Mouse (Mus musculus) liver, embryonic 12.5 days (tissue): ENCODE data around the gene Svs2. TPM values are rescaled to one million over a fixed set of nuclear protein-coding genes. Genes with fewer than 3 reads are reported as not detected.

Experiments
- ATAC-seq: fragments of 200-750 bp; cut with Nextera tagmentation; 2 replicates; pipeline ENCODE4 v1.8.0; 2017; ENCODE audit warnings: moderate number of reproducible peaks, mild to moderate bottlenecking, moderate library complexity
- H3K27ac ChIP-seq: fragments of 300-500 bp; sonication (generic); 2 replicates; pipeline ENCODE4 v1.5.1; 2016; ENCODE audit warnings: mild to moderate bottlenecking
- H3K27me3 ChIP-seq: fragments of 300-500 bp; sonication (generic); replicated peaks from 2 replicates; pipeline ENCODE4 v1.6.1; 2016; ENCODE audit warnings: mild to moderate bottlenecking, moderate library complexity
- H3K36me3 ChIP-seq: fragments of 300-500 bp; sonication (generic); 2 replicates; pipeline ENCODE4 v1.6.1; 2016; ENCODE audit warnings: mild to moderate bottlenecking, moderate library complexity
- H3K4me1 ChIP-seq: fragments of 300-500 bp; sonication (generic); 2 replicates; pipeline ENCODE4 v1.6.1; 2016
- H3K4me2 ChIP-seq: fragments of 300-500 bp; sonication (generic); 2 replicates; pipeline ENCODE4 v1.6.1; 2016; ENCODE audit warnings: mild to moderate bottlenecking, moderate library complexity
- H3K4me3 ChIP-seq: fragments of 300-500 bp; sonication (generic); 2 replicates; pipeline ENCODE4 v1.5.1; 2016; ENCODE audit warnings: mild to moderate bottlenecking, moderate library complexity
- H3K9ac ChIP-seq: fragments of 300-500 bp; sonication (generic); 2 replicates; pipeline ENCODE4 v1.6.1; 2016; ENCODE audit warnings: mild to moderate bottlenecking, moderate library complexity
- H3K9me3 ChIP-seq: fragments of 300-500 bp; sonication (generic); replicated peaks from 2 replicates; pipeline ENCODE4 v1.6.1; 2016; ENCODE audit warnings: mild to moderate bottlenecking, moderate library complexity
- WGBS: fragments of 180-500 bp; shearing (Covaris S2); methylation state at CpG from one replicate; pipeline ENCODE4 v1.1.7; 2016; ENCODE audit not compliant: insufficient replicate concordance; 5-methylcytosine and 5-hydroxymethylcytosine counted together
- polyA plus RNA-seq: library from polyadenylated mRNA; unstranded; fragments of >200 nt; fragmentation: Nextera tagmentation; extraction: Ambion mirVana; gene quantifications from 2 replicates; pipeline ENCODE4 v1.2.1, GENCODE M21; 2016

Svs2 gene
- polyA plus RNA-seq, 1 experiment from 2014 or later: not detected

- Histone ChIP-seq H3K27ac (no peak overlapping the region), H3K36me3 (no peaks in the 10 kb centered on the region), H3K9me3 (0 out of 2 replicates have a peak, but pooled peaks cover 4% of the 10 kb centered on the region), H3K4me3 (no peak overlapping the region), H3K9ac (no peak overlapping the region), H3K4me2 (no peak overlapping the region), H3K27me3 (no peaks in the 10 kb centered on the region), H3K4me1 (no peaks in the 10 kb centered on the region)
- no peak for ATAC-seq
- 74% methylated on average over 5 of the region's 5 CpGs for WGBS
Measured at GRCm38 (mm10) chr2:164196700-164196990, 41.6 kb downstream of the Svs2 start.

GRCm38 (mm10) chr2:164195971-164196699 lies 42.1 kb downstream of the Svs2 start:
- 65% methylated on average over 5 of the region's 5 CpGs for WGBS
- H3K4me2 ChIP-seq: no peak overlapping the region

GRCm38 (mm10) chr2:164194959-164195630 lies 43.2 kb downstream of the Svs2 start:
- WGBS: 58% methylated on average over 5 of the region's 5 CpGs
- H3K4me1 ChIP-seq: no peaks in the 10 kb centered on the region
- no peak for ATAC-seq
- no peak overlapping the region for H3K4me3 ChIP-seq
- no peak overlapping the region for H3K27ac ChIP-seq
- no peaks in the 10 kb centered on the region for H3K36me3 ChIP-seq
- no peak overlapping the region for H3K9ac ChIP-seq
- 0 out of 2 replicates have a peak, but pooled peaks cover 4% of the 10 kb centered on the region for H3K9me3 ChIP-seq
- H3K4me2 ChIP-seq: no peak overlapping the region
- no peaks in the 10 kb centered on the region for H3K27me3 ChIP-seq

More at GRCm38 (mm10) chr2:164195971-164196699, 42.1 kb downstream of the Svs2 start:
- 0 out of 2 replicates have a peak, but pooled peaks cover 4% of the 10 kb centered on the region for H3K9me3 ChIP-seq
- no peaks in the 10 kb centered on the region for H3K36me3 ChIP-seq
- H3K4me1 ChIP-seq: no peaks in the 10 kb centered on the region
- H3K27me3 ChIP-seq: no peaks in the 10 kb centered on the region
- no peak for ATAC-seq
- H3K9ac ChIP-seq: no peak overlapping the region
- no peak overlapping the region for H3K4me3 ChIP-seq
- no peak overlapping the region for H3K27ac ChIP-seq

- no peak overlapping the region for H3K9ac ChIP-seq
- H3K4me2 ChIP-seq: no peak overlapping the region
- no peaks in the 10 kb centered on the region for H3K9me3 ChIP-seq
- ATAC-seq: no peak
- H3K4me3 ChIP-seq: no peak overlapping the region
- no peaks in the 10 kb centered on the region for H3K4me1 ChIP-seq
- H3K27me3 ChIP-seq: no peaks in the 10 kb centered on the region; the same call in 1 of the 2 replicates
- H3K27ac ChIP-seq: no peak overlapping the region
- H3K36me3 ChIP-seq: no peaks in the 10 kb centered on the region
Measured at GRCm38 (mm10) chr2:164192279-164192678, 46.0 kb downstream of the Svs2 start.

GRCm38 (mm10) chr2:164190576-164190975 lies 47.7 kb downstream of the Svs2 start, which contains the start of gene Wfdc12:
Wfdc12 (minus strand) TSS chr2:164190608.
- 67% methylated on average over 6 of the region's 6 CpGs for WGBS
- Histone ChIP-seq H3K4me2 (no peak within 1 kb of the TSS), H3K4me3 (no peak within 1 kb of the TSS), H3K4me1 (no peaks in the 10 kb centered on the region), H3K9ac (no peak within 1 kb of the TSS), H3K27ac (no peak within 1 kb of the TSS), H3K36me3 (no peaks in the 10 kb centered on the region), H3K9me3 (no peaks in the 10 kb centered on the region), H3K27me3 (peaks cover under 1% of the 10 kb centered on the region; the same call in 1 of the 2 replicates)
- ATAC-seq: no peak

GRCm38 (mm10) chr2:164188722-164189121 lies 49.5 kb downstream of the Svs2 start:
- WGBS: 22% methylated on average over 5 of the region's 5 CpGs
- Histone ChIP-seq H3K4me2 (no peak overlapping the region), H3K27ac (no peak overlapping the region), H3K9ac (no peak overlapping the region), H3K4me3 (no peak overlapping the region), H3K4me1 (no peaks in the 10 kb centered on the region), H3K9me3 (no peaks in the 10 kb centered on the region), H3K36me3 (no peaks in the 10 kb centered on the region), H3K27me3 (peaks cover 7% of the 10 kb centered on the region; the same call in 1 of the 2 replicates)
- no peak for ATAC-seq

Other genes starting within 250 kb of the Svs2 start
- gene Ywhab, start 243.5 kb downstream of the Svs2 start, polyA plus RNA-seq: 154 and 161 TPM in 2 replicates
- 0.17 and 0.31 TPM in 2 replicates for gene Pabpc1l, start 213.0 kb downstream of the Svs2 start, polyA plus RNA-seq
- gene Stk4, start 168.1 kb downstream of the Svs2 start, polyA plus RNA-seq: 20.7 and 21.0 TPM in 2 replicates
- 32.4 TPM in 2 replicates for gene Tomm34, start 167.3 kb downstream of the Svs2 start, polyA plus RNA-seq
- gene Kcns1, start 67.4 kb downstream of the Svs2 start, polyA plus RNA-seq: not detected in 2 replicates
- gene Wfdc5, start 55.7 kb downstream of the Svs2 start, polyA plus RNA-seq: not detected in 2 replicates
- gene Wfdc12, start 47.9 kb downstream of the Svs2 start, polyA plus RNA-seq: not detected in 2 replicates
- not detected in 2 replicates for gene Wfdc15a, start 38.3 kb downstream of the Svs2 start, polyA plus RNA-seq
- 0.30 TPM in 1 of 2 replicates, not detected in the other for gene Wfdc15b, start 16.8 kb downstream of the Svs2 start, polyA plus RNA-seq
- not detected in 2 replicates for gene Svs3b, start 18.2 kb upstream of the Svs2 start, polyA plus RNA-seq
- not detected in 2 replicates for gene Svs4, start 40.0 kb upstream of the Svs2 start, polyA plus RNA-seq
- gene Svs3a, start 50.8 kb upstream of the Svs2 start, polyA plus RNA-seq: not detected in 2 replicates
- not detected in 2 replicates for gene Svs6, start 78.3 kb upstream of the Svs2 start, polyA plus RNA-seq
- not detected in 2 replicates for gene Svs5, start 94.3 kb upstream of the Svs2 start, polyA plus RNA-seq
- 12.1 and 14.1 TPM in 2 replicates for gene Slpi, start 150.6 kb upstream of the Svs2 start, polyA plus RNA-seq
- not detected in 2 replicates for gene Rbpjl, start 164.7 kb upstream of the Svs2 start, polyA plus RNA-seq
- gene Matn4, start 166.7 kb upstream of the Svs2 start, polyA plus RNA-seq: 0.28 and 0.41 TPM in 2 replicates
- gene Sdc4, start 205.4 kb upstream of the Svs2 start, polyA plus RNA-seq: 31.3 and 31.8 TPM in 2 replicates
- gene Sys1, start 218.5 kb upstream of the Svs2 start, polyA plus RNA-seq: 36.1 and 37.9 TPM in 2 replicates
- 4.7 and 5.2 TPM in 2 replicates for gene Gm20458, start 222.5 kb upstream of the Svs2 start, polyA plus RNA-seq
- not detected in 2 replicates for gene Trp53tg5, start 235.3 kb upstream of the Svs2 start, polyA plus RNA-seq
- gene Dbndd2, start 247.6 kb upstream of the Svs2 start, polyA plus RNA-seq: 0.94 and 1.7 TPM in 2 replicates